Mouse (Mus musculus) right cerebral cortex, postnatal 36 days (tissue): ENCODE data around the gene Tmod2.
"Not testable (repeated sequence)": the region's sequence is repeated elsewhere in the genome, so short reads cannot be mapped to it uniquely, and the experiment has no call there.

Experiments
- DNase-seq, 2 experiments: peaks; one replicate each; pipeline ENCODE4 v3.0.0; 2022; ENCODE audit warnings: low spot score in 2 of 2, mixed read lengths in 1 of 2

Gene Tmod2

DNA sequence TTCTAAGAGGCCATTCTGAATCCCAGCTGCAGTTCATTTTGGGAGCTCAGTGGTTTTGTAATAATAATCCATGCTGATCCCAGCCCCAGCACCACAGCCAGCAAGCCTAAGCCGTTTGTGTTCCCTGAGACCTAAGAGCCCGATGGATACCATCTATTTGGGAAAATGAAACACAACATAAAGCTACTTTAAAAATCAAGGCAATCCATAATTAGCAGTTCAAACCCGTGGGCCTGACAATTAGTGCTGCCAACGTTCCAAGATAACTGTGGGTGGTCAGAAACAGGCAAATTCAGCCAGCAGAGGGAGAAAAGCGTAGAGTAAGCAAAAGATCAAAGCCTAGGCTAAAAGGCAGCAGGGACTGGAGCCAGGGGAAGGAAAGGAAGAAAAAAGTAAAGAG, 59.8 kb downstream of the Tmod2 start:
- no peak for DNase-seq

DNA sequence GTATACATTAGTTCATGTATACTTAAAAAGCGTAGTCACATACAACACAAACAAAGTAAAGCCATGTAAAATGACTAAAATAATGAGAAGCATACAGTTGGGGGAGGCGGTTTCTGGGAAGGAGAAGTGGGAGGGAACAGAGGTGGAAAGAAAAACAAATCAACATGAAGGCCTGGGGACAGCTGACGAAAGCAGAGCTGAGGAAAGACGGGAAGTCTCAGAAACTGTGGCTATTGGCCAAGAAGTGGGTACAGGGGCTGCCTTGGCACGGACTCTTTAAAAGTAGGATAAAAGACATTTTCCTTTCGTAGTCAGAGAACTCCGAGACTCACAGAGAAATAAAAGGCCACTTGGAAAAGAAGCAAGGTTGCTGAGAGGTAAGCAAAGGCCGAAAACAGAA, 62.1 kb downstream of the Tmod2 start:
- DNase-seq: no peak

DNA sequence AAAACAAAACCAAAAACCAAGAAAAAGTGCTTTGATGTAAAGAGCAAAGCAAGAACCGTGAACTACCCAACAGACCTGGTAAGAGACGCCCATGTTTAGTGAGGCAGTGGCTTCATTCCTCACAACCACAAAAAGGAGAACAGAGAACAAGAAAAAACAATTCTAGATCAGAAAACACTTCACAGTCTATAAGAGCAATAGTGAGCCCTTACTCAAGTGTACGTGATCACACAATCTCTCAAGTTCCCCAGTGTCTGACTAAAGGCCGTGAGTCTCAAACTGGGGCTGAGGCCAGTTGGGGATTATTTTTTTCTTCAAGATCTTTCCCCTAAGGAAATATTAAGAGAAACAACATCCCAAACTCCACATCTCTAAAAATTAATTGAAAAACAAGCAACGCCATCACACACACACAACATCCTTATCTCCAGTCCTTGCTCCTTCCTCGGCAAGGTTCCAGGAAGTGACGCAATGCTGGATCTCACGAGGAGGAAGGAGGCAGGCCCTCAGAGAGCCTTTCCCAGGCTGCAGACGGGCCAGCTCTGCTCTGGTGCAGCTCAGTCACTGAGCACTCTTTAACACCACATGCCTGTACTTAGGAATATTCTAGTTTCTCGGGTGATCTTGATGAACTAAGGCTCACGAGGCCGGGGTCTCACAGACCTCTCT, 64.1 kb downstream of the Tmod2 start:
- DNase-seq: no peak

DNA sequence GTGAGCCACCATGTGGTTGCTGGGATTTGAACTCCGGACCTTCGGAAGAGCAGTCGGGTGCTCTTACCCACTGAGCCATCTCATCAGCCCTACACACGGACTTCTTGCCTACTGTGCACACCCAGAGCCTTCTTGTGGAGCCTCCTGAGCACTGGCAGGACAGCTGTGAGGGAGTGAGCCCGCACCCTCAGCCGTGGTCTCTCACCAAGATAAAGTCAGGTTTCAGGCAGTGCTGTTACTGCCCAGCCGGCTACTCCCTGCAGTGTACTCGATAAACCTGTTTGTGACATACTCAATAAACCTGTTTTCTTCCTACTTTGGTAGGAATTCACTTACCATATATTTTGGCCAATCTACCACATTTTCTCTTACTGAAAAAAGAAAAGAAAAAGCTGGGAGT, 65.6 kb downstream of the Tmod2 start:
- DNase-seq: no peak

DNA sequence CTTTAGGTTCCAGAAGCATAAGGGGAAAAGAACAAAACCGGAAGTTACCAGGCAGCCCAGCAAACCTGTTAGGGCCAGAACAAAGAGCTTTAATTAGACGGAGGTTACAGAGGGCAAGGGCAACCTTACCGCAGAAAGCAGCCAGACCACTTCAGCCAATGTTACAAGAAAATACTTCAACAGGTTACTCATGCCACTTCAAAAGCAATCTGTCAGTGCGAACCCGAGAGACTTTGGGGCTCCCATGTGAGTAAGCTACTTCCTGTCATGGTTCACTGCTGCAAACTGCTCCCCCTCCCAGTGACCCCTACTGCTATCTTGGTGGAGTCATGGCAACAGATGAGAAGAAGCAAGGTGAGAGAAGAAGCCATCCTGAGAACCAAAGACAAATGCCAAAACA, 69.6 kb downstream of the Tmod2 start:
- DNase-seq: no peak

DNA sequence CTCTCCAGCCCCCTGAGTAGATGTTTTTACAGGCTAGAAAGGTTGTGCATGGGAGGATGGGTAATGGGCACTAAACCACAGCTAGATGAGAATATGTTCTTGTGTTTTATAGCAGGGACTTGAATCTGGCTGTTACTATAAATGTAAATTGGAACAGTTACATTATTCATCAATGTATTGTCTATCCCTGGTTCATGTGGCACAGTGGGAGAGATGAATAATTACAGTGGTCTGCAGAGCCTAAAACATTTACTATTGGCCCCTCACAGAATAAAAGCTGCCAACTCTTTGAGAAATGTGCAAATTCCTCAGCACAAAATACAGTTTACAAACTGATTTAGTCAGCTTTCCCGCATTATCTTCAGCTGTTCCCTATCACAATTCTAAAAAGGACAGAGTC, 74.7 kb downstream of the Tmod2 start:
- no peak for DNase-seq

DNA sequence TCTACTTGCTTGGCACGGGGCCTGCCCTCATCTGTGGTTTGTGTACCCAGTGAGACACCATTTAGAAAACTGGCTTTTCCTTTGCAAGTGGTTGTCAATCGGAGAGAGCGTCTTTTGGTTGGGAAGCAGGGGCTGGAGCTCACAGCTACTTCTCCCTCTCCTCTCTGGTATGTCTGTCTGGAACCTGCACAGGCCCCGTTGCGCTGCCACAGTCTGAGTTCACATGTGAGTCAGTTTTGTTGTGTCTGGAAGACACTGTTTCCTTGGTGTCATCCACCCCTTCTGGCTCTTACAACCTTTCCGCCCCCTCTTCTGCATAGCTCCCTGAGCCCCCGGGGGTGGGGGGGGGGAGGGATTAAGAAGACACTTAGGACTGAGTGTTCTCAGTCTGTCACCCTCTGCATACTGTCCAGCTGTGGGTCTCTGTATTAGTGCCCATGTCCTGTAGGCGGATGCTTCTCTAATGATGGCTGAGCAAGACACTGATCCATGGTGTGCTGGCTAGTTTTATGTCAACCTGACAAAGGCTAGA, 76.6 kb downstream of the Tmod2 start:
- no peak for DNase-seq

DNA sequence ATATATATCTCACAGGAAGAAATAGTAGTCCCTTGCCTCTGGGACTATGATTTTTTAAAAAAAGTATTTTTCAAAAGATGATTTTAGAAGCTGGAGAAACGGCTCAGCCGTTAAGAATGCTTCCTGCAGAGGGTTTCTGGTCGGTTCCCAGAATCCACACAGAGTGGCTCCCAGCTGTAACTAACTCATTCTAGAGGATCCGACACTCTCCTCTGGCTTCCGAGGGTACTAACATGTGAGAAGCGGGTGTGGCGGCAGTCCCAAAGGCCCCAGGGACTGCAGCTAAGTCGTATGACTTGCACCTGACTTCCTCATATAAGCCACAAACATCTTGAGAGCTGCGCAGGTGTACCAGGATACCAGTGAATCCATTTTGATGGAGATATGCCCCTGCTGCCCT, 78.1 kb downstream of the Tmod2 start:
- not testable (repeated sequence) for DNase-seq

DNA sequence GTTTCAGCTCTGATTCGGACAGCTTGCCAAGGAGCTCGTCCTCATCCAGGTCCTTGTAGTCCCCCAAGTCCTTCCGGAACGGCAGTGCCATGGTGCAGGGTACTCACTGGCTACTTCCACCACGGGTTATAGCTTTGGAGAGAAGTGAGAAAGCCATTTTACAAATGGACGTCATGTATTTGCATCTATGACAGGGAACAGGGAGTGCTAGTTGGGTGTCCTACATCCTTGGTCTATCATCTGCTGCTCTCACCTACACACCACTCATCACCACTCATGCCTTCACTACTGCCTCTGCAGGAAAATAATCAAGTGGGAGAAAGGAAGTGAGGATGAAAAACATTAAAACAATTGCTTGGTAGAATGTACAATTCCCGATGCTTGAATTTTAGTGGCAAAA, 78.7 kb downstream of the Tmod2 start:
- no peak for DNase-seq

DNA sequence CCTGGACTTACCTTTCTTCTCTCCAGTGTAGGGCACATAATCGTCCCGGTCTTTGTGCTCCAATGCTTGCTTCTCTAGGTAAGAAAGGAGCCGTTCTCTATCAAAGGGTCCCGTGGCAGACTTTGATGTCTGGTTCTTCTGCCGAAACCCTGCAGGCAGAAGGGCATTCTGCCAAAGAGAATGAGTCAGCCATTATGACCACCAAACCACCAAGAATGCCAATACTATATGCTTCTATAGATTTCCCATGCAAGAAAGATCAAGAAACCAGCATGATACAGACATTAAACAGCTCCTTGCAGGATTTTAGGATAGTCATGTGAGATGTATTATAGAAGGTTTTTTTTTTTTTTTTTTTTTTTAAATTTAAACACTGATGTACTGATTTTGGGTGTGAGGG, 81.8 kb downstream of the Tmod2 start:
- no peak for DNase-seq

DNA sequence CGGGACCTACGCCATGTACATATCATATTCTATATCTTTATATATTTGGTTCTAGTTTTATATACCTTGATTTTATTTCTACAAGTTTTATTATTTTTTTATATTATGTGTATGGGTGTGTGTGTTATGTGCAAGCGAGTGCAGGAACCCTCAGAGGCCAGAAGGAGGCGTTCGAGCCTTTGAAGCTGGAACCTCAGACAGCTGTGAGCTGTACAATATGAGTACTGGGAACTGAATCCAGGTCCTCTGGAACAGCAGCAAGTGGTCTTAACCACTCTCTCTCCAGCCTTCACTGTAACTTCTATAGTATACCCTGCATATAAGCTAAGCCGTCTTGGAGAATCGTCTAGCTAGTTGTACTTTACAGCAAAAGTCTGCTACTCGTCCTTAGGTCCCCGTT, 83.0 kb downstream of the Tmod2 start:
- DNase-seq: no peak

DNA sequence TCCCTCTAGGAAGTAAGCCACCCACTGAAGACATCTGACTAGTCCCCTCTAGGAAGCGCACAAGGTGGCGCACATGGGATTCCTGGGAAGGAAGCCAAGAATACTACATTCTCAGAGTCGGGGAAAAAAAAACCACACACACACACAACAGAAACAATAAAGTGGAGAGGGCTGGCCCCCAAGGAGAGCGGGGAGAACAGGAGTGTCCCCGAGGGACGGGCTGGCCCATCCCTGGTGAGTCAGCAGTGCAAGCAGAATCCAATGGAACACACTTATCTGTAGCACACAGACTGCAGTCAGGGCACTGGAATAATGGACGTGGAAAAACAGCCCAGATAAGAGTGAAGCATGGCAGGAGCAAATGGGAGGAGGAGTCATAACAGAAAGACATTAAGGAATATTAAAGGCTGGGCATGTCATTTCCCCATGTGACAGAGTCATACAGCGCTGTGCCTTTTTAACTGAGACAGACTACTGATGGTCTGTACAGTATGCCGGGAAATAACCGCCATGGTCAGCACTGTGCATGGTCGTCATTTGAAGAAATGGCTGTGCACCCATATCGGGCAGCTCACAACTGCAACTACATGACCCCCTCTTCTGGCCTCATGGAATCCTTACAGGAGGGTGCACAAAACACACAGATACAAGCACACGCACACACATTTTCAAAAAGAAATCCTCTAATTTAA, 83.6 kb downstream of the Tmod2 start:
- no peak for DNase-seq

DNA sequence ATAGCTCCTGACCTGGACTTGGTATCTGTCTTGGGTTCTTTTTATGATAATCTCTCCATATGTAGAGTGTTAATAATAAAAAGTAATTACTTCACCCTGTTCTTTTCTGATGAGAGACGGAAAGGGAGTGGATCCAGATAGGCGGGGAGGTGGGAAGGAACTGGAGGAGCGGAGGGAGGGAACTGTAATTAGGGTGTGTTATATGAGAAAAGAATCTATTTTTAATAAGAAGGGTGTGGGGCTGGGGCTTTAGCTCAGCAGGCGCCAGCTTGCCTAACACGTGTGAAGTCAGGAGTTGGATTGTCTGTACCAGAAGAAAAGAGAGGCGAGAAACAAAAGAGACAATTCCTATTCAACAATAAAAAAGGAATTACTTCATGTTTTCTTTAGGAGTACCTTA, 87.5 kb downstream of the Tmod2 start:
- no peak for DNase-seq

DNA sequence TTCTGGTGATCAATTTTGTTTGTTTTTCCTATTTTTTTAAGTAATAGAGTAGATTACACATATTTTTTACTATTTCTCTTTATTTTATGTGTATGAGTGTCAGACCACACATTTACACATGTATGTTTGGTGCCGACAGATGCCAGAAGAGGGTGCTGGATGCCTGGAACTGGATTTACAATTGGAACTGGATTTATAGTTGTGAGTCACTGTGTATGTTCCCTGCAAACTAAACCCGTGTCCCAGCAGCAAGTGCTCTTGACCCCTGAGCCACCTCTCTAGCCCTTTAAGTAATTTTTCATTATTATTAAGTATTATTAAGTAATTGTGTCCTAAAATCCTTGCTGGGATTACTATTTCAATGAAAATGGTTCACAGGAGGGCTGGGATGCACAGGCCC, 88.9 kb downstream of the Tmod2 start:
- DNase-seq: no peak

DNA sequence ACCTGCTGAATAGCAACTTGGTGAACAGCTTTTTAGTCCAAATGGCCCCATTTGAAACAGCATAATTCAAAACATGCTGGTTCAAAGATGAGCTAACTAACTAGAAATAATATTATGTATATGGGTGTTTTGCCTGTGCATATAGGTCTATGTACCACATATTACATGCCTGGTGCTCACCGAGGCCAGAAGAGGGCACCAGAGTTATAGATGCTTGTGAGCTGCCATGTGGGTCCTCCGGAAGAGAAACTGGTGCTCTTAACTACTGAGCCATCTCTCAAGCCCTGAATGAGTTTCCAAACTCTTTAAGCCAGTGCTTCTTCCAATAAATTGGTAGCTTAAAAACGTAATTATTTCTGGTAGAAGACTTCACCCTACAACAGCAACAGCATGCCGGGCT, 89.3 kb downstream of the Tmod2 start:
- DNase-seq: no peak

DNA sequence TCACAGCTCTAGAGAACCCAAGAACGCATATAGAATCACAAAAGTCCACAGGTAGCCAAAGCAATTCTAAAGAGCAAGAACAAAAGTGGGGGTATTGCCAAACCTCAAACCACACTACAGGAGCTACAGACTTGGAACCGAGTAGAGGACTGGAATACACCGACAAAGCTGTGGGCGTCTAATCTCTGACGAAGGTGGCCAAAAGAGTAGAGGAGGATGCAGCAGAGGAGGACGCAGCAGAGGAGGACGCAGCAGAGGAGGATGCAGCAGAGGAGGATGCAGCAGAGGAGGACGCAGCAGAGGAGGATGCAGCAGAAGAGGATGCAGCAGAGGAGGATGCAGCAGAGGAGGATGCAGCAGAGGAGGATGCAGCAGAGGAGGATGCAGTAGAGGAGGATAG, 90.2 kb downstream of the Tmod2 start:
- no peak for DNase-seq

DNA sequence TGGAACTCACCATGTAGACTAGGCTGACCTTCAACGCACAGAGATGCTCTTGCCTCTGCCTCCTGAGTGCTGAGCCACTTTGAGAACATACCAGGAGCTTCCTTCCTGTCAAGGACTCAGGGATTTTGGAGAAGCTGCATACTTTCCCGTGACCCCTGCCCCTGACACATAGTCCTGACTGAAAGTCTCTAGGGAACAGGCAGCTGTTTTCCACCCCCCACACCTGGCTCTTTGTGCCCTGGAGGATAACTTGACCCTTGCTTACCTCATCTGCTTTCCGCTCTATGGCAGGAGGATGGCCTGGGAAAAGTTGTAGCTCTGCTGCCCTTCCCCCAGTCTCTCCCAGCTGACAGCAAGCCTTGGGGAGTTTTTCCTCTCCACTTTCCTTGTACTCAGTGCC, 93.4 kb downstream of the Tmod2 start:
- no peak for DNase-seq
